Mouse (Mus musculus): ENCODE results near the gene Il17rd. TPM values are rescaled to one million over a fixed set of nuclear protein-coding genes. Genes with fewer than 3 reads are reported as not detected.

Gene Il17rd
- polyA plus RNA-seq, 1 experiment from 2014 or later = 15.5 TPM

DNA sequence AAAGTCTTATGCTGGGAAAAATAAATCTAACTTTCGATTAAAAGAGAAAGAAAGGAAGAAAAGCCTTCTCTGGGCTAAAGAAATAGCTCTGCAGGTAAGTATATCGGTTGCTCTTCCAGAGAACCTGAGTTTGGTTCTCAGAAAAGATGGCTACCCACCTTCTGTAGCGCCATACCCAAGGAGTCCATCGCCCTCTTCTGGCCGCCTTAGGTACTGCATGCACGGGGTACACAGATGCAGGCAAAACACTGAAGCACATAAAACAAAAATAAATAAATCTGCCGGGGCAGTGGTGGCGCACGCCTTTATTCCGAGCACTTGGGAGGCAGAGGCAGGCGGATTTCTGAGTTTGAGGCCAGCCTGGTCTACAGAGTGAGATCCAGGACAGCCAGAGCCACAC lies 15.9 kb upstream of the Il17rd start:
- Histone ChIP-seq H3K36me3 (no peaks in the 10 kb centered on the region), H3K27ac (no peak overlapping the region), H3K4me2 (no peak overlapping the region), H3K27me3 (no peaks in the 10 kb centered on the region), H3K4me3 (replicated peaks) (no peak overlapping the region), H3K9me3 (no peaks in the 10 kb centered on the region), H3K9ac (replicated peaks) (no peak overlapping the region), H3K4me1 (replicated peaks) (no peaks in the 10 kb centered on the region)
- ATAC-seq (ENCODE audit: insufficient number of reproducible peaks, insufficient read depth, low FRiP score, low TSS enrichment, low read depth) = no peak
- WGBS = 47% methylated on average over 11 of the region's 11 CpGs

- Histone ChIP-seq H3K9ac (replicated peaks) (no peak overlapping the region), H3K4me2 (no peak overlapping the region), H3K4me3 (replicated peaks) (no peak overlapping the region), H3K27ac (no peak overlapping the region), H3K27me3 (no peaks in the 10 kb centered on the region), H3K4me1 (replicated peaks) (peaks cover 3% of the 10 kb centered on the region; the same call in 1 of the 2 replicates), H3K9me3 (no peaks in the 10 kb centered on the region), H3K36me3 (no peaks in the 10 kb centered on the region)
- ATAC-seq (ENCODE audit: insufficient number of reproducible peaks, insufficient read depth, low FRiP score, low TSS enrichment, low read depth) = no peak
- 79% methylated on average over 4 of the region's 4 CpGs for WGBS
These were observed 14.1 kb upstream of the Il17rd start for GRCm38 (mm10) chr14:27024664-27025063.

- no peaks in the 10 kb centered on the region for H3K27me3 ChIP-seq
- H3K36me3 ChIP-seq = no peaks in the 10 kb centered on the region
- no peak overlapping the region for H3K4me3 ChIP-seq (replicated peaks)
- H3K4me1 ChIP-seq (replicated peaks) = peaks cover 10% of the 10 kb centered on the region; the same call in 1 of the 2 replicates
- 5% methylated on average over 15 of the region's 15 CpGs for WGBS
- no peak overlapping the region for H3K9ac ChIP-seq (replicated peaks)
- no peak overlapping the region for H3K4me2 ChIP-seq
- H3K27ac ChIP-seq = 0 out of 2 replicates have a peak overlapping the region, but pooled peaks have one; percentile 42
- no peak for ATAC-seq (ENCODE audit: insufficient number of reproducible peaks, insufficient read depth, low FRiP score, low TSS enrichment, low read depth)
- H3K9me3 ChIP-seq = no peaks in the 10 kb centered on the region
These were observed 9.0 kb upstream of the Il17rd start for GRCm38 (mm10) chr14:27029771-27030173.

- no peak overlapping the region for H3K27ac ChIP-seq
- no peak overlapping the region for H3K4me2 ChIP-seq
- H3K27me3 ChIP-seq = no peaks in the 10 kb centered on the region
- no peaks in the 10 kb centered on the region for H3K36me3 ChIP-seq
- no peak for ATAC-seq (ENCODE audit: insufficient number of reproducible peaks, insufficient read depth, low FRiP score, low TSS enrichment, low read depth)
- H3K9me3 ChIP-seq = 0 out of 2 replicates have a peak, but pooled peaks cover 5% of the 10 kb centered on the region
- WGBS = 6% methylated on average over 4 of the region's 4 CpGs
- H3K4me1 ChIP-seq (replicated peaks) = peaks cover 11% of the 10 kb centered on the region; the same call in 1 of the 2 replicates
- H3K4me3 ChIP-seq (replicated peaks) = no peak overlapping the region
- no peak overlapping the region for H3K9ac ChIP-seq (replicated peaks)
These were observed 7.6 kb upstream of the Il17rd start for GRCm38 (mm10) chr14:27031142-27031541.

- Histone ChIP-seq H3K36me3 (no peaks in the 10 kb centered on the region), H3K27me3 (no peaks in the 10 kb centered on the region), H3K4me3 (replicated peaks) (no peak overlapping the region), H3K4me1 (replicated peaks) (peaks cover 29% of the 10 kb centered on the region), H3K9ac (replicated peaks) (no peak overlapping the region), H3K27ac (no peak overlapping the region), H3K9me3 (0 out of 2 replicates have a peak, but pooled peaks cover 5% of the 10 kb centered on the region), H3K4me2 (no peak overlapping the region)
- 33% methylated on average over 1 of the region's 1 CpGs for WGBS
- ATAC-seq (ENCODE audit: insufficient number of reproducible peaks, insufficient read depth, low FRiP score, low TSS enrichment, low read depth) = no peak
These were observed 1.2 kb upstream of the Il17rd start for GRCm38 (mm10) chr14:27037513-27037912.

DNA sequence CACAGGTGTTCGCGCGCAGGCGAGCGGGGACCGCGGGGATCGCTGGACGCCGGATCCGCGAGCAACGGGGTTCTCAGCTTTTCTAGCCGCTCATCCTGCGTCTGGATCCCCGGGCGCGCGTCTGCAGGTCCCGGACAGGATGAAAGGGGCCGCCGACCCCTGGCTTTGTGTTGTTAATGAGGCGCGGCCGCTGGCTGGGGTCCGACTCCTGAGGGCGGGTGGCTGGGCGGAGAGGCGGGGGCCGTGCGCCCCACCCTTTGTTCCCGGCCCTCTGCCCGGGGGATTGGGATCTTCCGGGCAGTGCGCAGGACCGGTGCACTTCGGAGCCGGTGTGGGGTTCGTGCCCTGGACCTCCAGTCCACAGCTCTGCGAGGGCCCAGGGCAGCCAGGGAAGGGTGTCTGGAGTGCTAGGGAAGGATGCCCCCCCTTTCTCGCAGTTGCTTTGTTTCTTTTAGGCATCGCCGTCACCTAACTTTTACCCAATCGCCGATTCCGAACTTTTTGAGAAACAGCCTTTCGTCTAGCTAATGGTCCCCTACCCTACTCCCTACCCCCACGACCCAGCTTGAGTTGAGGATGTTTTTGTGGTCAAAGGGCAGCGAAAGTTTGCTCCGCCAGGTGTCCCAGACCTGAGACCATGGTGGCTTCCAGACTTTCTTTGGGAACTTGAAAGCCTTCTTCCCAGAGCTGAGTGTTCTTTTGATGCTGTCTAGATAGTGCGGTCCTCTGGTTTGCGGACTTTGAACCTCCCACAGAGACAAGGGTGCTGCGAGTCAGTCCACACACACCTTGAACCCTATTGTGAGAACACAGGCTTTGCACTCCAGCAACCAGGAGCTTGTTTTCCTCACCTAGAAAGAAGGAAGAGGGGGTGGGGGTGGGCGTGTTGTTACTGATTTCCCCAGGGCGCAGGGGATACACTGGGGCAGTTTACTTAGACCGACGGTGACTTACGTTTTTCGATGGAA lies 824 bp downstream of the Il17rd start:
- WGBS = under 1% methylated on average over 59 of the region's 59 CpGs
- peak overlapping the region; percentile 92 for H3K4me3 ChIP-seq (replicated peaks)
- no peaks in the 10 kb centered on the region for H3K27me3 ChIP-seq
- peak overlapping the region; percentile 74 for H3K4me2 ChIP-seq
- H3K36me3 ChIP-seq = no peaks in the 10 kb centered on the region
- peak overlapping the region; percentile 96 for H3K27ac ChIP-seq
- peak; percentile 50 for ATAC-seq (ENCODE audit: insufficient number of reproducible peaks, insufficient read depth, low FRiP score, low TSS enrichment, low read depth)
- peaks cover 45% of the 10 kb centered on the region for H3K4me1 ChIP-seq (replicated peaks)
- H3K9me3 ChIP-seq = 0 out of 2 replicates have a peak, but pooled peaks cover 5% of the 10 kb centered on the region
- peak overlapping the region; percentile 94 for H3K9ac ChIP-seq (replicated peaks)

DNA sequence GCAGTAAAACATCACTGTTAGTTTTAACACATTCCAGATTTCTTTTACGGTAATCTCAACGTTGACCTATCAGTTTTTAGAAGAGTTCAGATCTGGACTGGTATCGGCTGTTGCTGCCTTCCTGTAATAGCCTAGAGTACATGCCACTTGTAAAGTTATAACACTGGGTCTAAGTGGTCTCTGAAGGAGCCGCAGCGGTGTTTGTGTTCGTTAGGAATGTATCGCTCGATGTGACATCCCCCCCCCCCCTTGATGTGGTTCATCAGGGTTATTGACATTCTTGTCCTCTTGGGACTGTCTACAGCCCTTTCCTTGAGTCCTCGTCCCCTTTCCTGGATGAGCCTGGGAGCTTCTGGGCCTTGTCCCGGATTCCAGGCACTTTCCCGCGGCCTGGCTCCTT lies 1.7 kb downstream of the Il17rd start:
- Histone ChIP-seq H3K4me1 (replicated peaks) (peaks cover 50% of the 10 kb centered on the region), H3K36me3 (no peaks in the 10 kb centered on the region), H3K9me3 (0 out of 2 replicates have a peak, but pooled peaks cover 5% of the 10 kb centered on the region), H3K27me3 (no peaks in the 10 kb centered on the region), H3K9ac (replicated peaks) (peak overlapping the region; percentile 94), H3K27ac (peak overlapping the region; percentile 96), H3K4me2 (peak overlapping the region; percentile 74), H3K4me3 (replicated peaks) (peak overlapping the region; percentile 92)
- ATAC-seq (ENCODE audit: insufficient number of reproducible peaks, insufficient read depth, low FRiP score, low TSS enrichment, low read depth) = no peak
- 1% methylated on average over 12 of the region's 12 CpGs for WGBS

DNA sequence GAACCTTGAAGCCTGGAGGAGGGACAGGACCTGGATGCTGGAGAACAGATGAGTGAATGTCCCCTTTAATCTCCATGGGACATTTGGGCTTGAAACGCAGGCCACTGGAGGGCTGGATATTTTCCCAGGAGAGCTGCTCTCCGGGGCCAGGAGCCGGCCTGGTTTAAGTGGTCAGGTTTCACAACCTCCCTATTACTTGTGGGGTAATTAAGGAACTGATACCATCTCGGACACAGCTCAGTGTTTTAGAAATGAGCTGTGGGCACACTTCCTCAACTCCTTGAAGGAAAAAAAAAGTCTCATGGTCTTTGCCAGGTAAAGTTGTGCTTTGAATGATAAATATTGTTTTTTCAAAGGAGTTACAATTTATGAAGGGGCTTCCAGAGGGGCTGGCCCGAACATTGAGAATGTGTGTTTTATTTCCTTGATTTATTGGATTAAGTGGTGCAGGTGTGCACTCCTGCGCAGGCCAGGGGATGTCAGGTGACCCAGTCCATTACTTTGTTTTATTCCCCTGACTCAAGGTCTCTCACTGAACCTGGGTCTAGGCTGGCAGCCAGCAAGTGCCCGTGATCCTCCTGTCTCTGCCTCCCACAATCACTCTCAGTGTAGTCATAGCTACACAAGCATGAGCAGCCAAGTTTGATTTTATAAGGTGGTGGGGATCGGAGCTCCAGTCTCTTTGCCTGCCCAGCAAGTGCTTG lies 3.7 kb downstream of the Il17rd start:
- ATAC-seq (ENCODE audit: insufficient number of reproducible peaks, insufficient read depth, low FRiP score, low TSS enrichment, low read depth) = no peak
- peak overlapping the region; percentile 74 for H3K4me2 ChIP-seq
- WGBS = 10% methylated on average over 8 of the region's 8 CpGs
- H3K4me1 ChIP-seq (replicated peaks) = peaks cover 70% of the 10 kb centered on the region
- H3K27me3 ChIP-seq = no peaks in the 10 kb centered on the region
- H3K27ac ChIP-seq = peak overlapping the region; percentile 87
- H3K4me3 ChIP-seq (replicated peaks) = peak overlapping the region; percentile 17; the same call in 1 of the 2 replicates
- H3K36me3 ChIP-seq = no peaks in the 10 kb centered on the region
- no peak overlapping the region for H3K9ac ChIP-seq (replicated peaks)
- H3K9me3 ChIP-seq = no peaks in the 10 kb centered on the region

DNA sequence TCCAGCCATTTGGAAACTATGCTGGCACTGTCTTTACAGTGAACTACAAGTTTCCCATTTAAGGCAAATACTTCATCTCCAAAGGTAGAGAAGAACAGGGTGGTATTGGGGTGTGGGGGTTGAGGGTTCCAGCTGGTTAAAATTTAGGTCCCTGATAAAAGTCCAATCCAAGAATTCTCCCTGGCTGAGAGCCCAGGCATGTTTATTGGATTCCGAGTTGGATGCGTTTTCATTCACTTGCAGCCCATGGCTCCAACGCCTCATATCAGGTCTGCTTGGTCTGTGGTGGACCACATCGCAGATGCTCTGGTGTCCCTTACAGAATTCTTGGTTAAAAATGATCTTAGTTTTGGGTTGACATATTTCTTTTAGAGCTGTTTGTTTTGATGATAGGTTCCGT lies 4.7 kb downstream of the Il17rd start:
- peaks cover 80% of the 10 kb centered on the region for H3K4me1 ChIP-seq (replicated peaks)
- H3K27ac ChIP-seq = peak overlapping the region; percentile 87
- WGBS = 36% methylated on average over 5 of the region's 5 CpGs
- no peaks in the 10 kb centered on the region for H3K9me3 ChIP-seq
- no peaks in the 10 kb centered on the region for H3K27me3 ChIP-seq
- ATAC-seq (ENCODE audit: insufficient number of reproducible peaks, insufficient read depth, low FRiP score, low TSS enrichment, low read depth) = no peak
- H3K4me2 ChIP-seq = peak overlapping the region; percentile 74
- H3K4me3 ChIP-seq (replicated peaks) = no peak overlapping the region
- no peaks in the 10 kb centered on the region for H3K36me3 ChIP-seq
- H3K9ac ChIP-seq (replicated peaks) = no peak overlapping the region; the same call in 1 of the 2 replicates

DNA sequence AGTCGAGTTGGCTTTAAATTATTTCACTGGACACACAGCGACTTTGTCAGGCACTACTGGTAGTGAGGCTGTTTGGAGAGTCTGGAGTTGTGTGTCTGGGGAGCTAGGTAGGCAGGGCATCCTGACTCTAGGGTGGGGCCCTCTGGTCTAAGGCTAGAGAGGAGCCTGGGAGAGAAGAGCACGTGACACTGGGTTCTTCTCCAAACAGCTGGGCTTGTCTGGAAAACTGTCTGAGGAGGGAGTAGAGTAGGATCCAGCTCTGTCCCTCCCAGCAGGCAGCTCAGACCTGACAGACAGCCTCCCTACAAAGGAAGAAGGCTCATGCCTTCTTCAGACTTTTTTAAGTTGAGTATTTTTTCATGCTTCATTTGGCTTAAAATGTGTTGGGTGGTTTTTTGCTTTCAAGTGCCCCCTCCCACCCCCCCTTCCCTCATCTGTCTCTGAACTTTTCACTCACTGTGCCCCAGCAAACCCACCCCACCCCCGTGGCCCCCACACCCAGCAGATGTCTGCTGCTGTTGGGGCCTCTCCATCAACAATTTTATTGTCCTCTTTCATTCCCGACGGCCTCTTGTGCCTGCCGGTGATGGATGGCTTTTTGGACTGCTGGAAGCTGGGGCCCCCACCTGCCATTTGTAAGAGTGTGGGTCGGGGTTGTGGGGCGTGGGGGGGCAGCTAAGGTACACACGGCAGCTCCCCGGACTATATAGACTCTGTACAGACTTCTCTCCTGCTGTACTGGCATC lies 5.7 kb downstream of the Il17rd start:
- Histone ChIP-seq H3K9me3 (no peaks in the 10 kb centered on the region), H3K4me2 (peak overlapping the region; percentile 74), H3K27me3 (no peaks in the 10 kb centered on the region), H3K27ac (peak overlapping the region; percentile 87), H3K36me3 (no peaks in the 10 kb centered on the region), H3K9ac (replicated peaks) (no peak overlapping the region), H3K4me3 (replicated peaks) (peak overlapping the region; percentile 15), H3K4me1 (replicated peaks) (peaks cover 88% of the 10 kb centered on the region)
- WGBS = under 1% methylated on average over 11 of the region's 11 CpGs
- no peak for ATAC-seq (ENCODE audit: insufficient number of reproducible peaks, insufficient read depth, low FRiP score, low TSS enrichment, low read depth)

Measured in limb, embryonic 12.5 days (tissue).